Mouse (Mus musculus) CD8-positive naive resting alpha-beta T cell, adult 57 days (primary cell): ENCODE data around the gene Prdx6. TPM values are rescaled to one million over a fixed set of nuclear protein-coding genes. Genes with fewer than 3 reads are reported as not detected.

Experiments
- total RNA-seq: library from RNA; stranded (reverse); gene quantifications from one replicate; pipeline ENCODE4 v1.2.4, GENCODE M21; 2023

Gene Prdx6
- 389 TPM for total RNA-seq

GRCm38 (mm10) chr1:161250604-161251416 is at the start of gene Prdx6:
Gene Prdx6 (minus strand): TSS chr1:161251219.

Other genes starting within 250 kb of the Prdx6 start
- gene Zbtb37, start 216.4 kb downstream of the Prdx6 start, total RNA-seq: 33.4 TPM
- gene Dars2, start 180.6 kb downstream of the Prdx6 start, total RNA-seq: 14.5 TPM
- 8.7 TPM for gene Cenpl, start 180.5 kb downstream of the Prdx6 start, total RNA-seq
- 25.8 TPM for gene Klhl20, start 119.7 kb downstream of the Prdx6 start, total RNA-seq
- not detected for gene Ankrd45, start 108.5 kb downstream of the Prdx6 start, total RNA-seq
- not detected for gene Tex50, start 91.9 kb downstream of the Prdx6 start, total RNA-seq
- not detected for gene Tnfsf4, start 144.2 kb upstream of the Prdx6 start, total RNA-seq
- gene Tnfsf18, start 243.4 kb upstream of the Prdx6 start, total RNA-seq: not detected